Mouse (Mus musculus) bone marrow, adult 2 months (tissue): Measurements from ENCODE around the gene Dusp5. TPM values are rescaled to one million over a fixed set of nuclear protein-coding genes. Genes with fewer than 3 reads are reported as not detected.
"Not testable (repeated sequence)": the region's sequence is repeated elsewhere in the genome, so short reads cannot be mapped to it uniquely, and the experiment has no call there.

ENCODE experiments used
- H3K27ac ChIP-seq: fragments of 200-500 bp; 2 replicates; pipeline ENCODE4 v1.5.1; 2012; ENCODE audit warnings: low read depth, mild to moderate bottlenecking, control low read depth, inconsistent platforms, low read length; ENCODE audit not compliant: control insufficient read depth, poor library complexity, insufficient read depth
- H3K4me1 ChIP-seq: fragments of 200-500 bp; 2 replicates; pipeline ENCODE4 v1.6.1; 2011; ENCODE audit warnings: low read length; ENCODE audit not compliant: control insufficient read depth, insufficient read depth
- H3K4me3 ChIP-seq: fragments of 200-500 bp; replicated peaks from 2 replicates; pipeline ENCODE3; 2011; ENCODE audit warnings: mild to moderate bottlenecking, low read depth, low read length, control low read depth; ENCODE audit not compliant: control insufficient read depth
- CTCF ChIP-seq: fragments of 200-500 bp; IDR thresholded peaks from 2 replicates; pipeline ENCODE4 v1.5.1; 2011; ENCODE audit warnings: low read length, control low read depth; ENCODE audit not compliant: control insufficient read depth, insufficient read depth
- POLR2A ChIP-seq: fragments of 200-500 bp; IDR thresholded peaks from 2 replicates; pipeline ENCODE4 v1.6.1; 2011; ENCODE audit warnings: low read depth, mild to moderate bottlenecking, control low read depth, low read length, borderline replicate concordance; ENCODE audit not compliant: control insufficient read depth
- WGBS: fragments of 180-500 bp; shearing (Covaris S2); methylation state at CpG from one replicate; pipeline ENCODE4 v1.1.7; 2018; 5-methylcytosine and 5-hydroxymethylcytosine counted together
- polyA plus RNA-seq: library from polyadenylated mRNA; stranded (reverse); fragments of >200 nt; gene quantifications from 2 replicates; pipeline ENCODE4 v1.2.4, GENCODE M21; 2011; ENCODE audit warnings: low replicate concordance; ENCODE audit not compliant: missing spikeins, insufficient read depth, insufficient read length

Dusp5 gene
- polyA plus RNA-seq, 1 experiment, result 9.7 TPM

- no peak overlapping the region for H3K4me3 ChIP-seq
- whole genome bisulfite sequencing, result 79% methylated on average over 8 of the region's 8 CpGs
- no peak overlapping the region for H3K27ac ChIP-seq
- peaks cover 2% of the 10 kb centered on the region; the same call in 1 of the 2 replicates for H3K4me1 ChIP-seq
- TF ChIP-seq CTCF (no peak), POLR2A (no peak)
These were observed 38.0 kb upstream of the Dusp5 start for GRCm38 (mm10) chr19:53490898-53491297.

GRCm38 (mm10) chr19:53492528-53492927 is 36.4 kb upstream of the Dusp5 start:
- WGBS, result 67% methylated on average over 4 of the region's 4 CpGs
- TF ChIP-seq POLR2A (no peak), CTCF (no peak)
- H3K4me1 ChIP-seq, result peaks cover 2% of the 10 kb centered on the region; the same call in 1 of the 2 replicates

GRCm38 (mm10) chr19:53493866-53494265 is 35.0 kb upstream of the Dusp5 start:
- 86% methylated on average over 5 of the region's 5 CpGs for WGBS
- H3K4me3 ChIP-seq, result no peak overlapping the region
- no peak for TF ChIP-seq CTCF
- no peak for TF ChIP-seq POLR2A
- peaks cover 2% of the 10 kb centered on the region; the same call in 1 of the 2 replicates for H3K4me1 ChIP-seq
- no peak overlapping the region for H3K27ac ChIP-seq

More at GRCm38 (mm10) chr19:53492528-53492927, 36.4 kb upstream of the Dusp5 start:
- Histone ChIP-seq H3K27ac (no peak overlapping the region), H3K4me3 (no peak overlapping the region)

GRCm38 (mm10) chr19:53497910-53498309 is 31.0 kb upstream of the Dusp5 start:
- TF ChIP-seq CTCF, result no peak
- TF ChIP-seq POLR2A, result no peak
- Histone ChIP-seq H3K4me3 (no peak overlapping the region), H3K27ac (no peak overlapping the region), H3K4me1 (peaks cover 5% of the 10 kb centered on the region)
- WGBS, result 78% methylated on average over 3 of the region's 3 CpGs

GRCm38 (mm10) chr19:53499049-53499448 is 29.9 kb upstream of the Dusp5 start:
- 91% methylated on average over 8 of the region's 8 CpGs for WGBS
- Histone ChIP-seq H3K27ac (no peak overlapping the region), H3K4me1 (peaks cover 5% of the 10 kb centered on the region)

GRCm38 (mm10) chr19:53499451-53499940 is 29.4 kb upstream of the Dusp5 start:
- H3K4me1 ChIP-seq, result peaks cover 5% of the 10 kb centered on the region

More at GRCm38 (mm10) chr19:53499049-53499448, 29.9 kb upstream of the Dusp5 start:
- no peak overlapping the region for H3K4me3 ChIP-seq
- TF ChIP-seq POLR2A (no peak), CTCF (no peak)

GRCm38 (mm10) chr19:53500298-53501006 is 28.5 kb upstream of the Dusp5 start:
- Histone ChIP-seq H3K4me1 (peaks cover 3% of the 10 kb centered on the region), H3K27ac (no peak overlapping the region), H3K4me3 (no peak overlapping the region)
- 56% methylated on average over 25 of the region's 25 CpGs for WGBS
- TF ChIP-seq CTCF, result no peak
- no peak for TF ChIP-seq POLR2A

More at GRCm38 (mm10) chr19:53499451-53499940, 29.4 kb upstream of the Dusp5 start:
- WGBS, result 88% methylated on average over 4 of the region's 4 CpGs
- TF ChIP-seq POLR2A (no peak), CTCF (no peak)
- Histone ChIP-seq H3K4me3 (no peak overlapping the region), H3K27ac (no peak overlapping the region)

- H3K4me1 ChIP-seq, H3K4me3 ChIP-seq, H3K27ac ChIP-seq: not testable (repeated sequence)
- WGBS, result 63% methylated on average over 7 of the region's 7 CpGs
These were observed 27.7 kb upstream of the Dusp5 start for GRCm38 (mm10) chr19:53501239-53501638.
